Mouse (Mus musculus) embryonic fibroblast, embryonic 13.5 days (primary cell): ENCODE measurements at regions not wholly inside any gene's neighbourhood (a gene's known extent, or its start where the extent isn't known, plus 50 kb on each side); places are given as distances from the start of the nearest gene placed in this dataset.

ENCODE experiments used
- CTCF ChIP-seq: IDR thresholded peaks from 2 replicates; pipeline ENCODE4 v1.5.1; 2011; ENCODE audit warnings: mild to moderate bottlenecking, control low read depth, low read length, moderate library complexity, borderline replicate concordance; ENCODE audit not compliant: insufficient read depth
- POLR2A ChIP-seq: IDR thresholded peaks from 2 replicates; pipeline ENCODE4 v1.6.1; 2011; ENCODE audit warnings: low read depth, mild to moderate bottlenecking, control low read depth, low read length, moderate library complexity

GRCm38 (mm10) chr4:32130594-32130993, 108.0 kb upstream of the Bach2 start:
- no peak for TF ChIP-seq CTCF
- TF ChIP-seq POLR2A: no peak
